Mouse (Mus musculus): ENCODE measurements around the gene Cntn5.
A peak's percentile ranks its signal among the peaks of the same experiment; 100 is the strongest.

Cntn5 gene

GRCm38 (mm10) chr9:10904616-10905363 lies at the start of gene Cntn5:
TSS of gene Cntn5 (minus strand) at chr9:10904775.
- DNase-seq = no peak

- DNase-seq = no peak
These were observed 45.9 kb upstream of the Cntn5 start for GRCm38 (mm10) chr9:10950470-10950869.

GRCm38 (mm10) chr9:10909573-10909972 lies 5.0 kb upstream of the Cntn5 start:
- peak in 1 of 2 experiments; percentile 11 for DNase-seq

GRCm38 (mm10) chr9:10905696-10906095 lies 1.1 kb upstream of the Cntn5 start:
- no peak for DNase-seq

- DNase-seq = no peak
These were observed 24.8 kb downstream of the Cntn5 start for GRCm38 (mm10) chr9:10879758-10880157.

GRCm38 (mm10) chr9:10873881-10874280 lies 30.7 kb downstream of the Cntn5 start:
- DNase-seq = no peak

- DNase-seq = no peak
These were observed 48.2 kb downstream of the Cntn5 start for GRCm38 (mm10) chr9:10856204-10856892.

- no peak for DNase-seq
These were observed 87.9 kb downstream of the Cntn5 start for GRCm38 (mm10) chr9:10816711-10817110.

- DNase-seq = no peak
These were observed 107.4 kb downstream of the Cntn5 start for GRCm38 (mm10) chr9:10797158-10797557.

- no peak for DNase-seq
These were observed 109.5 kb downstream of the Cntn5 start for GRCm38 (mm10) chr9:10795102-10795501.

GRCm38 (mm10) chr9:10731878-10732277 lies 172.7 kb downstream of the Cntn5 start:
- DNase-seq = no peak

GRCm38 (mm10) chr9:10724191-10724590 lies 180.4 kb downstream of the Cntn5 start:
- no peak for DNase-seq

GRCm38 (mm10) chr9:10722121-10722520 lies 182.5 kb downstream of the Cntn5 start:
- DNase-seq = no peak

GRCm38 (mm10) chr9:10718986-10719385 lies 185.6 kb downstream of the Cntn5 start:
- no peak for DNase-seq

- DNase-seq = no peak
These were observed 190.9 kb downstream of the Cntn5 start for GRCm38 (mm10) chr9:10713641-10714040.

- DNase-seq = no peak
These were observed 222.9 kb downstream of the Cntn5 start for GRCm38 (mm10) chr9:10681646-10682045.

GRCm38 (mm10) chr9:10681181-10681580 lies 223.4 kb downstream of the Cntn5 start:
- no peak for DNase-seq

- DNase-seq = no peak
These were observed 235.9 kb downstream of the Cntn5 start for GRCm38 (mm10) chr9:10668676-10669075.

GRCm38 (mm10) chr9:10667438-10667837 lies 237.1 kb downstream of the Cntn5 start:
- no peak for DNase-seq

- no peak for DNase-seq
These were observed 238.8 kb downstream of the Cntn5 start for GRCm38 (mm10) chr9:10665756-10666155.

- no peak for DNase-seq
These were observed 241.5 kb downstream of the Cntn5 start for GRCm38 (mm10) chr9:10663101-10663500.

GRCm38 (mm10) chr9:10659478-10659877 lies 245.1 kb downstream of the Cntn5 start:
- no peak for DNase-seq

- no peak for DNase-seq
These were observed 246.5 kb downstream of the Cntn5 start for GRCm38 (mm10) chr9:10658086-10658485.

- no peak for DNase-seq
These were observed 247.3 kb downstream of the Cntn5 start for GRCm38 (mm10) chr9:10657144-10657748.
